Mouse (Mus musculus) kidney, embryonic 14.5 days (tissue): Measurements from ENCODE around the gene Ppan. TPM values are rescaled to one million over a fixed set of nuclear protein-coding genes. Genes with fewer than 3 reads are reported as not detected.

ENCODE experiments used
- ATAC-seq: fragments of 200-750 bp; cut with Nextera tagmentation; 2 replicates; pipeline ENCODE4 v1.8.0; 2017; ENCODE audit warnings: moderate number of reproducible peaks, mild to moderate bottlenecking, moderate TSS enrichment, moderate library complexity; ENCODE audit not compliant: low FRiP score, low TSS enrichment
- H3K27ac ChIP-seq: fragments of 300-500 bp; sonication (generic); 2 replicates; pipeline ENCODE4 v1.5.1; 2014; ENCODE audit warnings: low read depth, mild to moderate bottlenecking, low read length, moderate library complexity, mixed read lengths
- H3K27me3 ChIP-seq: fragments of 300-500 bp; sonication (generic); 2 replicates; pipeline ENCODE4 v1.6.1; 2014; ENCODE audit warnings: mild to moderate bottlenecking, low read length; ENCODE audit not compliant: control insufficient read depth, insufficient read depth
- H3K36me3 ChIP-seq: fragments of 300-500 bp; sonication (generic); 2 replicates; pipeline ENCODE4 v1.6.1; 2014; ENCODE audit warnings: low read length, mixed read lengths; ENCODE audit not compliant: control insufficient read depth, insufficient read depth
- H3K4me1 ChIP-seq: fragments of 300-500 bp; sonication (generic); 2 replicates; pipeline ENCODE4 v1.6.1; 2014; ENCODE audit warnings: low read length, mixed read lengths; ENCODE audit not compliant: control insufficient read depth, insufficient read depth
- H3K4me2 ChIP-seq: fragments of 300-500 bp; sonication (generic); replicated peaks from 2 replicates; pipeline ENCODE4 v1.6.1; 2014; ENCODE audit warnings: low read depth, mild to moderate bottlenecking, low read length
- H3K4me3 ChIP-seq: fragments of 300-500 bp; sonication (generic); 2 replicates; pipeline ENCODE4 v1.5.1; 2014; ENCODE audit warnings: mild to moderate bottlenecking, low read length
- H3K9ac ChIP-seq: fragments of 300-500 bp; sonication (generic); 2 replicates; pipeline ENCODE4 v1.6.1; 2014; ENCODE audit warnings: low read depth, mild to moderate bottlenecking, low read length, moderate library complexity
- H3K9me3 ChIP-seq: fragments of 300-500 bp; sonication (generic); 2 replicates; pipeline ENCODE4 v1.6.1; 2016; ENCODE audit warnings: low read length; ENCODE audit not compliant: control insufficient read depth
- whole genome bisulfite sequencing: fragments of 180-500 bp; shearing (Covaris S2); extraction: QIAGEN DNeasy Blood & Tissue Kit; methylation state at CpG from one replicate; pipeline ENCODE4 v1.1.7; 2014; 5-methylcytosine and 5-hydroxymethylcytosine counted together
- microRNA-seq: library from miRNA; unstranded; fragments of <30 nt; microRNA quantifications from one replicate; pipeline ENCODE4, GENCODE M21; 2016
- polyA plus RNA-seq: library from polyadenylated mRNA; unstranded; fragments of >200 nt; fragmentation: Nextera tagmentation; extraction: Ambion mirVana; gene quantifications from 2 replicates; pipeline ENCODE4 v1.2.1, GENCODE M21; 2014

Gene Ppan
- polyA plus RNA-seq, 1 experiment from 2014 or later, result 90.0 TPM

DNA sequence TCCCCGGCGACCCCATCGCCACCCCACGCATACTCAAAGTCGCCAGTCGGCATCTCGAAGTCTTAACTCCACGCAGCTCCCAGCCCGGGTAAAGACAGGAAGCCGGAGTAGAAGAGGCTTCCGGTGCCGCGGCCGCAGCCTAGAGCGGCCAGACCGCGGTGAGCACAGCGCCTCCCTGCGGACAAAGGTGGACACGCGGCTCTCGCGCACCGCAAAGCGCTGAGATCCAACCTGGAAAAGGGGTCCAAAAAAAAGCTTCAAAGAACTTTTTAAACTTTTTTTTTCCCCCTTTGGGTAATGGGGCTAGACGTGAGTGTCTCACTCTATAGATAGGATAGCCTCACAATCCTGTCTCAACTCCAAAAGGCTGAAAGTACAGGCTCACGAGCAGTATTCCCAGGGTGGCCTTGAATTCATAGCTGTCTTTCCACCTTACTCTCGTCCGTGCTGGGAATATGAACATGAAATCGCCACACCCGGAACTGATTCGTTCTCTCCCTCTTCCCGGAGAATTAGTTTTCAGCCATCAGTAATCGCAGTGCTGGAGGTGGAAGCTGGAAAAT lies 10.6 kb downstream of the Ppan start, which contains the start of gene Eif3g:
Eif3g (minus strand) TSS at position 113 of the 563 bp plus-strand sequence.
- peaks cover 8% of the 10 kb centered on the region for H3K4me1 ChIP-seq
- no peak within 1 kb of the TSS for H3K27ac ChIP-seq
- H3K36me3 ChIP-seq, result peaks cover 39% of the 10 kb centered on the region
- peak; percentile 89 for ATAC-seq
- 5% methylated on average over 34 of the region's 34 CpGs for WGBS
- peak within 1 kb of the TSS; percentile 91 for H3K9ac ChIP-seq
- H3K4me3 ChIP-seq, result peak within 1 kb of the TSS; percentile 94
- H3K4me2 ChIP-seq, result peak within 1 kb of the TSS; percentile 86
- H3K9me3 ChIP-seq, result no peaks in the 10 kb centered on the region
- H3K27me3 ChIP-seq, result no peaks in the 10 kb centered on the region

DNA sequence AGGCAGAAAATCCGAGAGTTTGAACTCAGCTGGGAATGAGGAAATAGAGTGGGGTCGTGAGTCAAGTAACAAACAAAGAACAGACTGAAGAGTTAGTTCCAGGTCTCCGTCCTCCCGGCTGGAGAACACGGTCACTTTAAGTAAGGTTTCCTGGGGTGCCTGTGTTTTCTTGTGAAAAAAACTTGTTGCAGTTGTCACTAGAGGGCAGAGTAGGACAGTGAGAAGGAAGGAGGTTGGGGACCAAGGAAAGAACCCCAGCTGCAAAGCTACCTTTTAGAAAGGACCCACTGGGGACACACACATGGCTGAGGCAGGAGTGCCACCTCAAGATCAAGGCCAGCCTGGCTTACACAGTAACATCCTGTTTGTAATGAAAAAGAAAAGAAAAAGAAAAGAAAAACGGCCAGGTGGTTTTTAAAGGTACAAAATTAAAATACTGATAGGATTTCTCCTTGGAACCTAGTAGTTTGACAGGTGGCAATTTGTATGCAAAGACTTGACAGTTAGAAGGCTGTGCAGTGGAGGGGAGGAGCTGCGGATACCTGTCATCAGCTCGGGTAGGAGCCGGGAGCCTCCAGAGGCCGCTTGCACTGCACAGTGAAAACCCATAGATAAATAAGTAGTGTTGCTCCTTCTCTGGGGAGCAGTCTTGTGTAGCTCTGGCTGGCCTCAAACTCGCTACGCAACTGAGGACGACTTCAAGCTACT lies 13.6 kb downstream of the Ppan start:
- H3K9ac ChIP-seq, result no peak overlapping the region; the same call in 1 of the 2 replicates
- peaks cover 8% of the 10 kb centered on the region for H3K4me1 ChIP-seq
- no peaks in the 10 kb centered on the region for H3K27me3 ChIP-seq
- H3K9me3 ChIP-seq, result no peaks in the 10 kb centered on the region
- 19% methylated on average over 13 of the region's 13 CpGs for WGBS
- no peak for ATAC-seq
- H3K4me2 ChIP-seq, result no peak overlapping the region
- H3K27ac ChIP-seq, result no peak overlapping the region
- H3K36me3 ChIP-seq, result peaks cover 31% of the 10 kb centered on the region
- H3K4me3 ChIP-seq, result no peak overlapping the region

GRCm38 (mm10) chr9:20902174-20902491 lies 14.2 kb downstream of the Ppan start:
- Histone ChIP-seq H3K27me3 (no peaks in the 10 kb centered on the region), H3K36me3 (peaks cover 30% of the 10 kb centered on the region), H3K4me2 (no peak overlapping the region), H3K27ac (no peak overlapping the region), H3K9ac (no peak overlapping the region; the same call in 1 of the 2 replicates), H3K4me1 (peaks cover 6% of the 10 kb centered on the region), H3K9me3 (no peaks in the 10 kb centered on the region), H3K4me3 (no peak overlapping the region)
- WGBS, result 19% methylated on average over 6 of the region's 6 CpGs
- ATAC-seq, result no peak

DNA sequence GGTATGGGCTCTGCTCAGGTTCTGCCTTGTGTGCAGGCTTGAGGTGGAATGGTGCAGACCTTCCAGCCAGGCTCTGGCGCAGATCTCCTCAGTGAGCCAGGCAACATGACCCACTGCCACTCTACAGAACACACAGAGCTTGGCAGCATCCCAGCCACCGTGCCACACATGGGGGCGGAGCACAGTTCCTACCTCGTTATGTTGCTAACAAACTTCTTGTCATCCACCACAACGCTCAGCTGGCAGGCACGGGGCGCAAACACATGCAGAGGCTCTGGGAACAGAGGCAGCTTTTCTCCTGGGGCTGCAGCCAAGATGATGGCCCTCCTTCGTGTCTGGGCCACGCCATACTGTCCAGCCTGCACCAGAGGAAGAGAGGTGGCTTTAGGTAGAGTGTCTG lies 22.0 kb downstream of the Ppan start:
- Histone ChIP-seq H3K27me3 (no peaks in the 10 kb centered on the region), H3K9me3 (no peaks in the 10 kb centered on the region), H3K4me2 (no peak overlapping the region), H3K9ac (no peak overlapping the region), H3K4me3 (no peak overlapping the region), H3K36me3 (peaks cover 99% of the 10 kb centered on the region), H3K27ac (no peak overlapping the region), H3K4me1 (no peaks in the 10 kb centered on the region)
- WGBS, result 92% methylated on average over 9 of the region's 9 CpGs
- ATAC-seq, result no peak

GRCm38 (mm10) chr9:20916160-20916559 lies 28.2 kb downstream of the Ppan start:
- H3K27me3 ChIP-seq, result no peaks in the 10 kb centered on the region
- H3K9ac ChIP-seq, result no peak overlapping the region
- no peak for ATAC-seq
- peaks cover 100% of the 10 kb centered on the region for H3K36me3 ChIP-seq
- H3K27ac ChIP-seq, result no peak overlapping the region
- H3K9me3 ChIP-seq, result no peaks in the 10 kb centered on the region
- H3K4me2 ChIP-seq, result no peak overlapping the region
- WGBS, result 82% methylated on average over 4 of the region's 4 CpGs
- H3K4me1 ChIP-seq, result no peaks in the 10 kb centered on the region
- H3K4me3 ChIP-seq, result no peak overlapping the region

DNA sequence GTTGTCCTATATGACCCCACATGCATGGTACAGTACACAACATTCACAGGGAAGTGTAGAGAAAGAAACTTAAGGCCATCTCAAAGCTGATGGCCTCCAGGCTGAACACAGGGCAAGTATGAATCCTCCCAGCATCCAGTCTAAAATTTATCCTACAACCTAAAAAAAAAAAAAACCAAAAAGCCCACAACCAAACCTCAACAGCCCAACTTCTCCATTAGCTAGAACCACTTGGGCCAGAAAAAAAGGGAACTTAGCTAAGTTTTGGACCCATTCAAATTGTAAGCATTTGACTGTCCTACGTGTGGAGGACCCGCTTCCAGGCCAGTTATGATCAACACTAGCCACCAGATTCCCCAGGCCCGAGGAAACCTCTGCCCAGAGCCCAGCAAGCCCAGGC lies 35.3 kb downstream of the Ppan start:
- H3K4me3 ChIP-seq, result no peak overlapping the region
- 89% methylated on average over 3 of the region's 3 CpGs for WGBS
- H3K27me3 ChIP-seq, result no peaks in the 10 kb centered on the region
- H3K27ac ChIP-seq, result no peak overlapping the region
- no peaks in the 10 kb centered on the region for H3K4me1 ChIP-seq
- H3K4me2 ChIP-seq, result no peak overlapping the region
- H3K9me3 ChIP-seq, result no peaks in the 10 kb centered on the region
- H3K36me3 ChIP-seq, result peaks cover 99% of the 10 kb centered on the region
- H3K9ac ChIP-seq, result no peak overlapping the region
- ATAC-seq, result no peak

Small RNA genes within 50 kb of the gene (microRNA-seq; reads per million reads assigned to microRNA genes)
- gene Mir7081, result 1.5 reads per million

Other genes starting within 250 kb of the Ppan start
- 375 and 531 TPM in 2 replicates for gene Ubl5, start 245.3 kb upstream of the Ppan start, polyA plus RNA-seq
- 14.6 and 16.8 TPM in 2 replicates for gene Fbxl12, start 243.4 kb upstream of the Ppan start, polyA plus RNA-seq
- gene Pin1, start 236.1 kb upstream of the Ppan start, polyA plus RNA-seq, result 57.9 and 70.0 TPM in 2 replicates
- gene Olfm2, start 141.8 kb upstream of the Ppan start, polyA plus RNA-seq, result 4.1 and 5.1 TPM in 2 replicates
- 0.73 and 0.77 TPM in 2 replicates for gene Col5a3, start 73.1 kb upstream of the Ppan start, polyA plus RNA-seq
- not detected in 2 replicates for gene Rdh8, start 69.7 kb upstream of the Ppan start, polyA plus RNA-seq
- 6.1 and 7.8 TPM in 2 replicates for gene A230050P20Rik, start 19.5 kb upstream of the Ppan start, polyA plus RNA-seq
- gene Angptl6, start 8.4 kb upstream of the Ppan start, polyA plus RNA-seq, result 2.0 and 2.2 TPM in 2 replicates
- 327 and 329 TPM in 2 replicates for gene Eif3g, start 10.4 kb downstream of the Ppan start, polyA plus RNA-seq
- 71.8 and 87.1 TPM in 2 replicates for gene Dnmt1, start 71.7 kb downstream of the Ppan start, polyA plus RNA-seq
- 26.7 and 36.1 TPM in 2 replicates for gene S1pr2, start 88.6 kb downstream of the Ppan start, polyA plus RNA-seq
- gene Mrpl4, start 114.6 kb downstream of the Ppan start, polyA plus RNA-seq, result 145 and 146 TPM in 2 replicates
- 7.1 and 10.3 TPM in 2 replicates for gene Icam1, start 127.8 kb downstream of the Ppan start, polyA plus RNA-seq
- gene Icam4, start 141.2 kb downstream of the Ppan start, polyA plus RNA-seq, result 0.45 and 0.49 TPM in 2 replicates
- 0.20 TPM in 1 of 2 replicates, not detected in the other for gene Icam5, start 143.9 kb downstream of the Ppan start, polyA plus RNA-seq
- gene Zglp1, start 178.9 kb downstream of the Ppan start, polyA plus RNA-seq, result 2.1 TPM in 1 of 2 replicates, not detected in the other
- gene Gm49373, start 184.9 kb downstream of the Ppan start, polyA plus RNA-seq, result 0.64 and 0.90 TPM in 2 replicates
- 62.6 and 82.3 TPM in 2 replicates for gene Fdx1l, start 185.4 kb downstream of the Ppan start, polyA plus RNA-seq
- 2.8 and 3.1 TPM in 2 replicates for gene Gm38431, start 203.8 kb downstream of the Ppan start, polyA plus RNA-seq
- gene Raver1, start 203.8 kb downstream of the Ppan start, polyA plus RNA-seq, result 70.6 and 96.0 TPM in 2 replicates
- gene Tyk2, start 243.1 kb downstream of the Ppan start, polyA plus RNA-seq, result 5.6 and 8.7 TPM in 2 replicates